Mouse (Mus musculus) E14TG2a.4 (cell line): ENCODE measurements at regions not wholly inside any gene's neighbourhood (a gene's known extent, or its start where the extent isn't known, plus 50 kb on each side); places are given as distances from the start of the nearest gene placed in this dataset.

Source experiments
- CTCF ChIP-seq: conservative IDR thresholded peaks from 2 replicates; pipeline ENCODE4 v1.5.1; 2014; ENCODE audit warnings: low read length
- NANOG ChIP-seq: IDR thresholded peaks from 2 replicates; pipeline ENCODE4 v1.6.1; 2014; ENCODE audit warnings: borderline replicate concordance, low read length, mixed read lengths
- POU5F1 ChIP-seq: IDR thresholded peaks from 2 replicates; pipeline ENCODE4 v1.6.1; 2014; ENCODE audit warnings: low read length, borderline replicate concordance

GRCm38 (mm10) chr15:8816501-8817368 lies 106.2 kb upstream of the Slc1a3 start:
- TF ChIP-seq CTCF (no peak), NANOG (no peak), POU5F1 (no peak)
